Mouse (Mus musculus) small intestine, adult 2 months (tissue): Measurements from ENCODE around the gene Aldob. TPM values are rescaled to one million over a fixed set of nuclear protein-coding genes. Genes with fewer than 3 reads are reported as not detected.
"Not testable (repeated sequence)": the region's sequence is repeated elsewhere in the genome, so short reads cannot be mapped to it uniquely, and the experiment has no call there.

Source experiments
- H3K27ac ChIP-seq: fragments of 200-500 bp; 2 replicates; pipeline ENCODE4 v1.5.1; 2012; ENCODE audit warnings: low read depth, low read length, control low read depth, inconsistent platforms; ENCODE audit not compliant: insufficient read depth
- H3K27me3 ChIP-seq: fragments of 200-500 bp; 2 replicates; pipeline ENCODE4 v1.6.1; 2012; ENCODE audit warnings: mild to moderate bottlenecking, moderate library complexity, low read length, inconsistent platforms; ENCODE audit not compliant: control insufficient read depth, insufficient read depth
- H3K36me3 ChIP-seq: fragments of 200-500 bp; 2 replicates; pipeline ENCODE4 v1.6.1; 2012; ENCODE audit warnings: mild to moderate bottlenecking, low read length, control low read depth, inconsistent platforms; ENCODE audit not compliant: control insufficient read depth, insufficient read depth
- H3K4me1 ChIP-seq: fragments of 200-500 bp; 2 replicates; pipeline ENCODE4 v1.6.1; 2012; ENCODE audit warnings: low read length, inconsistent platforms, mixed read lengths; ENCODE audit not compliant: control insufficient read depth, insufficient read depth, insufficient read length
- H3K4me3 ChIP-seq: fragments of 200-500 bp; 2 replicates; pipeline ENCODE4 v1.5.1; 2012; ENCODE audit warnings: low read depth, mild to moderate bottlenecking, control low read depth, inconsistent platforms, low read length, moderate library complexity
- CTCF ChIP-seq: fragments of 200-500 bp; IDR thresholded peaks from 2 replicates; pipeline ENCODE4 v1.5.1; 2012; ENCODE audit warnings: low read depth, mild to moderate bottlenecking, control low read depth, inconsistent platforms, low read length, moderate library complexity, mixed read lengths; ENCODE audit not compliant: insufficient replicate concordance, insufficient read length; ENCODE audit errors: extremely low read depth
- POLR2A ChIP-seq: fragments of 200-500 bp; IDR thresholded peaks from 2 replicates; pipeline ENCODE4 v1.6.1; 2012; ENCODE audit warnings: low read depth, mild to moderate bottlenecking, control low read depth, inconsistent platforms, low read length, moderate library complexity
- WGBS: fragments of 180-500 bp; shearing (Covaris S2); methylation state at CpG from one replicate; pipeline ENCODE4 v1.1.7; 2018; 5-methylcytosine and 5-hydroxymethylcytosine counted together
- polyA plus RNA-seq: library from polyadenylated mRNA; depleted of rRNA; stranded (reverse); fragments of >200 nt; gene quantifications from 2 replicates; pipeline ENCODE4 v1.2.3, GENCODE M21; 2012; rRNA removed

Aldob gene
- polyA plus RNA-seq, 1 experiment: 1,402 TPM

- no peak overlapping the region for H3K4me3 ChIP-seq
- TF ChIP-seq POLR2A (no peak), CTCF (no peak)
- no peak overlapping the region for H3K27ac ChIP-seq
- 94% methylated on average over 4 of the region's 4 CpGs for WGBS
- peaks cover 19% of the 10 kb centered on the region for H3K36me3 ChIP-seq
- no peaks in the 10 kb centered on the region for H3K4me1 ChIP-seq
- H3K27me3 ChIP-seq: no peaks in the 10 kb centered on the region
These were observed 36.7 kb downstream of the Aldob start for GRCm38 (mm10) chr4:49512636-49513035.

DNA sequence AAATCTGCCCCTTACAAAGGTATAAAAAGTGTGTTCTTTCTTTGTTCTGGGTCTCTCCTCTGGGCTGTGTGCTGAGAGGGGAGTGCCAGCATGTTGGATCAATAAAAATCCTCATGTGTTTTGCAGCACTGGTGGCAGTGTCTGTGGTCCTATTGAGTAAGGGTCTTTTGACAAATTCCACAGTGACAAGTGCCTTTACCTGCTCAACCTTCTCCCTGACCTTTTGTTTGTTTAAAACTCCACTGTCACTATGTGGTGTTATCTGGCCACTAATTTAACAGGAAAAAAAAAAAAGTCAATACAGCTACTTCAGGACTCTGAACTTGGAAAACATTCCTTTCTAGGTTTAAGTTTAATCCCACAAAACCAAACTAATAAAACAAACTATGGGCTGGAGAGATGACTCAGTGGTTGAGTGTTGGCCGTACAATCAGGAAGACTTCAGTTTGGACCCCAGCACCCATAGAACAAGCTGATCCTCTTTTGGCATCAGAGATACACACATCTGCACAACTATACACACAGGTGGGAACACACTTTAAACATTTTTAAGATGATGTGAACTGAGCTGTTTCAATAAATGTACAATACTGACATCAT, 39.0 kb downstream of the Aldob start:
- H3K4me3 ChIP-seq, H3K4me1 ChIP-seq, H3K27me3 ChIP-seq, H3K27ac ChIP-seq: not testable (repeated sequence)
- peaks cover 19% of the 10 kb centered on the region for H3K36me3 ChIP-seq
- 51% methylated on average over 1 of the region's 1 CpGs for WGBS

DNA sequence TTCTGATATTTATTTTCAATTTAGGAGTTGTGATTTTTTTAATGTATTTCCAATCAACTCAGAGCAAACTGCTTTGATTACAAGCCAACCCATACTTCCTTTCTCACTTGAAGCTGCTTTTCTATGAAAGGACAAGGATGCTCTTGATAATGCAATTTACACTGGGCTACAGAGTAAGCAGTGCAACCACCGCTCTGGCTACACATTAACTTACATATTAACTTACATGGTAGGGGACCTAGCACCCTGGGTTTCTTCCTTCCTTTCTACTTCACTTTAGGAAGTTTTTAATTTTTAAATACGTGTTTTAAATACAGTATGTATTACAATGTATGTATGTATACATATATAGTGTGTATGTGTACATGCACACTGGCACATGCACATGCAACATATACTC, 40.2 kb downstream of the Aldob start:
- 91% methylated on average over 2 of the region's 2 CpGs for WGBS
- H3K27ac ChIP-seq: no peak overlapping the region
- TF ChIP-seq CTCF (no peak), POLR2A (no peak)
- no peaks in the 10 kb centered on the region for H3K27me3 ChIP-seq
- peaks cover 4% of the 10 kb centered on the region; the same call in 1 of the 2 replicates for H3K4me1 ChIP-seq
- no peak overlapping the region for H3K4me3 ChIP-seq
- H3K36me3 ChIP-seq: peaks cover 15% of the 10 kb centered on the region

- Histone ChIP-seq H3K27me3 (no peaks in the 10 kb centered on the region), H3K27ac (peak within 1 kb of the TSS; percentile 75), H3K4me1 (peaks cover 4% of the 10 kb centered on the region; the same call in 1 of the 2 replicates), H3K36me3 (no peaks in the 10 kb centered on the region), H3K4me3 (peak within 1 kb of the TSS; percentile 17; the same call in 1 of the 2 replicates)
- 28% methylated on average over 3 of the region's 3 CpGs for WGBS
- no peak for TF ChIP-seq POLR2A
- no peak for TF ChIP-seq CTCF
These were observed 43.0 kb downstream of the Aldob start, which contains the start of gene Baat for GRCm38 (mm10) chr4:49506386-49506785. Baat (minus strand) TSS chr4:49506557.

- Histone ChIP-seq H3K36me3 (no peaks in the 10 kb centered on the region), H3K4me1 (peaks cover 4% of the 10 kb centered on the region; the same call in 1 of the 2 replicates), H3K4me3 (no peak overlapping the region), H3K27ac (no peak overlapping the region), H3K27me3 (no peaks in the 10 kb centered on the region)
- no peak for TF ChIP-seq POLR2A
- no peak for TF ChIP-seq CTCF
- 63% methylated on average over 1 of the region's 1 CpGs for WGBS
These were observed 45.8 kb downstream of the Aldob start for GRCm38 (mm10) chr4:49503563-49503962.

Other genes with a start within 250 kb of the Aldob start
- not detected in 2 replicates for gene Acnat2, start 141.4 kb downstream of the Aldob start, polyA plus RNA-seq
- 2.7 and 6.5 TPM in 2 replicates for gene Acnat1, start 75.6 kb downstream of the Aldob start, polyA plus RNA-seq
- gene Baat, start 43.0 kb downstream of the Aldob start, polyA plus RNA-seq: 0.39 TPM in 1 of 2 replicates, not detected in the other
- gene Mrpl50, start 28.5 kb downstream of the Aldob start, polyA plus RNA-seq: 0.46 and 0.98 TPM in 2 replicates
- gene Zfp189, start 28.4 kb downstream of the Aldob start, polyA plus RNA-seq: 0.08 and 0.18 TPM in 2 replicates
- gene Tmem246, start 48.3 kb upstream of the Aldob start, polyA plus RNA-seq: 35.6 and 62.3 TPM in 2 replicates
- 3.1 and 6.8 TPM in 2 replicates for gene Rnf20, start 82.5 kb upstream of the Aldob start, polyA plus RNA-seq
- gene Ppp3r2, start 132.5 kb upstream of the Aldob start, polyA plus RNA-seq: not detected in 2 replicates